Mouse (Mus musculus) yolk sac, embryonic 10.5 days (tissue): ENCODE data around the gene Ctr9.

Source experiments
- DNase-seq: peaks from one replicate; pipeline ENCODE4 v3.0.0-alpha.2; 2017; ENCODE audit warnings: low spot score

The Ctr9 gene

GRCm38 (mm10) chr7:111098196-111098595 is 69.4 kb downstream of the Ctr9 start:
- no peak for DNase-seq
